Mouse (Mus musculus): ENCODE measurements around the gene 4930415O20Rik.

The 4930415O20Rik gene

GRCm38 (mm10) chr15:98606051-98606536 is 35.3 kb downstream of the 4930415O20Rik start:
- no peak for DNase-seq (ENCODE audit: low read depth, low spot score)

- no peak for DNase-seq (ENCODE audit: low read depth, low spot score)
These were observed 35.9 kb downstream of the 4930415O20Rik start for GRCm38 (mm10) chr15:98606739-98607138.

DNA sequence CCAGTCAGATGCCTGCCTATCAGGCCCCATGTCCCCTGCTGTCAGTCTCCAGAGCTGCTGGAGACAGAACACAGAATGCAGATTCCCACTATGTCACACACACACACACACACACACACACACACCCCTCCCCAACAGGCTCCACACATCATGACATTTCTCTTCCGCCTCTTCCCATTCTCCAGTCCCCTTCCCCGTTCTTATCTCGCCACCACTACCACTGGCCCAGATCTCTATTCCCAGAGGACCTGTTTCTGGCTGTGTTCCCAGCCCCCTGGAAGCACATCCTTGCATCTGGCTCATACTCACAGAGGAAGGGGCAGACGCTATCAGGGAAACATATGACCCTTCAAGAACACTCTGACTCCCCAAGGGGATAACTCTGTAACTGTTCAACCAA is 36.8 kb downstream of the 4930415O20Rik start:
- no peak for DNase-seq (ENCODE audit: low read depth, low spot score)

- DNase-seq (ENCODE audit: low read depth, low spot score), result no peak
These were observed 37.4 kb downstream of the 4930415O20Rik start for GRCm38 (mm10) chr15:98608058-98608783.

- DNase-seq (ENCODE audit: low read depth, low spot score), result no peak
These were observed 38.0 kb downstream of the 4930415O20Rik start for GRCm38 (mm10) chr15:98608784-98609250.

DNA sequence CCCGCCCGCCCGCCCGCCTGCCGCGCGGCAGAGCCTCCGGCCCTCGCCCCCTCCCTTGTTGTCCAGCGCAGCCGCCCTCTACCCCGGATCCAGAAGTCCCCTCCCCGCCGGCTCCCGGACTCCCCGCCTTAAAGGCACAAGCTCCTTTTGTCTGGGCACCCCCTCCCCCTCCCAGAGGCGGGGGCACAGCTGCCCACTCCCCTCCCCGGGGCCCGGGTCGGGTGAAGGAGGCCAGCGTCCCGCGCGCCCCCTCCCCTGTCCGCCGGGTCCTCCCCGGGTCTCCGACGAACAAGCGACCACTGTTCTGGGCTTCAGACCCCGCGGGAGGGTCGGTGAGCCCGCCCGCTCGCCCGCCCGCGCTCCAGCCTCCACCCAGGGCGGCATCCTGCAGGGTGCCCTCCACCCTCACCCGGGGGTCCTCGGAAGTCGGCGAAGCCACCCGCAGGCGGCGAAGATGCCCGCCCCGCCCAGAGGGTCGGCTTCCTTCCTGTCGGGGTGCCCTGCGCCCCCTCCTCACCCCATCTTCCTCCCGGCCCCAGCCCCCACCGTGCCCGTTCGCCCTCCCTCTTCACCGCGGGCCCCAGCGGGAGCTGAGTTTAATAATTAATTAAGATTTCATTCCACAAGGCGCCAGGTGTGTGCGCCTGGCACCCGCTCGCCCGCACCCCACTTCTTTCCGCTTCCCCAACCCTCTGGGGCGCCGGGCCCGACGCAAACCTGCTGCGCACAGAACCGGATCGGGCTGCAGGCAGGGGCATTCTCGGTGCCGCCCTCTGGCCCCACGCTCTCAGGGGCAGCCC is 38.7 kb downstream of the 4930415O20Rik start, which contains the start of gene Adcy6:
TSS of gene Adcy6 (minus strand) at position 746 of the 800 bp plus-strand sequence.
- no peak for DNase-seq (ENCODE audit: low read depth, low spot score)

- DNase-seq (ENCODE audit: low read depth, low spot score), result no peak
These were observed 39.4 kb downstream of the 4930415O20Rik start for GRCm38 (mm10) chr15:98610131-98610633.

DNA sequence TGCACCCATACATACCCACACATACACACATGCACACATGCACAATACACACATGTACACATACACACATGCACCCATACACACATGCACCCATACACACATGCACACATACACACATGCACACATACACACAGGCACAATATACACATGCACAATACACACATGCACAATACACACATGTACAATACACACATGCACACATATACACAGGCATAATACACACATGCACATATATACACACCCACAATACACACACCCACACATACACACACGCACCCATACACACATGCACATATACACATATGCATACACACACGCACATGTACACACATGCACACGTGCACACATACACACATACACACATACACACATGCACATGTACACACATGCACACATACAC is 41.4 kb downstream of the 4930415O20Rik start:
- DNase-seq (ENCODE audit: low read depth, low spot score), result no peak

- DNase-seq (ENCODE audit: low read depth, low spot score), result no peak
These were observed 43.7 kb downstream of the 4930415O20Rik start for GRCm38 (mm10) chr15:98614551-98614950.

GRCm38 (mm10) chr15:98614971-98615370 is 44.2 kb downstream of the 4930415O20Rik start:
- no peak for DNase-seq (ENCODE audit: low read depth, low spot score)

DNA sequence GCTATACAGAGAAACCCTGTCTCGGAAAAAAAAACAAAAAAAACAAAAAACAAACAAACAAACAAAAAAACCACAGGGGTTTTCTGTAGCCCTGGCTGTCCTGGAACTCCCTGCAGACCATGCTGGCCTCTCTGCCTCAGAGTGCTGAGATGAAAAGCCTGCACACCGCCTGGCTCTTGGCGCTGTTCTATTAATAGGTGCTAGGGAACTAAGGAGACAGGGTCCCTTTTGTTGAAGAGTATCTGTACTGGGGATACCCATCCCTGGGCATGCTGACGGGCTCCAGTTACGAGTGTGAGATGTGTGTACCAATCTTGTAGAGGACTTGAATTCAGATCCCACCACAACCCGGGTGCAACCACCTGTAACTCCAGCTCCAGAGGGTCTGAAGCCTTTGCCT is 44.9 kb downstream of the 4930415O20Rik start:
- no peak for DNase-seq (ENCODE audit: low read depth, low spot score)

DNA sequence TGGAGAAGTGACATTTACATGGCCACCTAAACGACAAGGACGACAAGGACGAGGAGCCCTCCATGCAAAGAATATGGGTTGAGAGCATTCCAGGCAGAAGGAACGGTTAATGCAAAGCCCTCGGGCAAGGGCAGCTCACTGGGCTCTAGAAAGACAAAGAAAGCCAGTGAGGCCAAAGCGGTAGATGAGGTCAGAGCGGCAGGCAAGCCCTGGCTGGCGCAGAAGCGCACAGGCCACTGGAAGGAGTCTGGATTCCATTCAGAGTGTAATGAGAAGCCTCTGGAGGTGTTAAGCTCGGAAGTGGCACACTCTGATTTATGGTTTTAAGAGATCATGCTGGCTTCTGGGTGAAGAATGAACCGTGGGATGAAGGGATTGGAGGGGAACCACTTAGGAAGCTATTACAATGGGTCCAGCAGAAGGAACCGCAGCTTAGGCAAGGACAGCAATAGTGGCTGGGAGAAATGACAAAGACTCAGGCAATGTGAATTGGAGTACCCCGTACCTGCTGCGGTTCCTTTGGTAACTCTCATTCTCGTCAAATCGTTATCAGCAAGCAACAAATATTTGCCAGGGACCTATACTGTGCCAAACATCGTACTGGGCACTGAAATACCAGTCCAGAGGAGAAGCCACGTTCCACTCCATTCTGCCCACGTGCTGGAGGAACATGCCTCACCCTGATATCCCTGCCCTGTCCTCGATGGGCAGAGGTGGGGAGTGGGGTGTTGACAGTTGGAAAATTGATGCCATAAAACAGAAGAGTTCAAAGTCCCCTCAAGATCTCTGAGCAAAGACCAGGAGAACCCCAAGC is 45.8 kb downstream of the 4930415O20Rik start:
- DNase-seq (ENCODE audit: low read depth, low spot score), result no peak

DNA sequence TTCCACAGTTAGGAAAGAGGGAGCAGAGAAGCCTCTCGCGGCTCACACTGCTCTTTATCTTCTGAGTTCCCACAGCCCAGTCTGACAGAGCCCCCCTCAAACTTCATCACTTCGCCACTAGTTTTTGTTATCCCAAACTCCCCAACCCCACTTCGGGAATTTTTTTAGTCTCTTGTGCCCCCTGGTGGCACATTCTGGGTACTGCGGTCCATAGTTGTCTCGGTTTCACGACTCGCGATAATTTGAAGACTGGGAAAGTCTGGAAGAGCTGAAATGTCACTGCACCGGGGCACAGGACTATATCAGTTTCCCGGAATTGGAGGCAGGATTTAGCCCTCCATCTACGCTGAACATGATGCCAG is 46.4 kb downstream of the 4930415O20Rik start:
- peak; percentile 48 for DNase-seq (ENCODE audit: low read depth, low spot score)

DNA sequence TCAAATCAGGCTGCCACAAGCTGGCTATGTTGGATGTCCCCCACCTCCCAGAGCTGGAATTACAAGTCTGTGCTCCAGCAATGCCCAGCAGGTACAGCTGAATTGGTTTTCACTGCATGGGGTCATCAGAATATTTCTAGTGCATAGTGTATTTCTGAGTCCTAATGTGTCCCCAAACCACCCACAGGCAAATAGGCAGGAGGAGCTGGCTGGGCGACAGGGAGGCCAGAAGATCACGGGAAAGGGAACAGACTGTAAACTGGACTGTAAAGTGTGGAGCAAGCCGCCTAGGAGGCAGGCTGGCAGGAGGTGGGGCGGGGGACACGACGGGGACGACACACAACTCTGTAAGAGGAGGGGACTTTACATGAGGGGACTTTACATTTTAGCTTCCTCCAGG is 51.4 kb downstream of the 4930415O20Rik start:
- DNase-seq (ENCODE audit: low read depth, low spot score), result no peak

DNA sequence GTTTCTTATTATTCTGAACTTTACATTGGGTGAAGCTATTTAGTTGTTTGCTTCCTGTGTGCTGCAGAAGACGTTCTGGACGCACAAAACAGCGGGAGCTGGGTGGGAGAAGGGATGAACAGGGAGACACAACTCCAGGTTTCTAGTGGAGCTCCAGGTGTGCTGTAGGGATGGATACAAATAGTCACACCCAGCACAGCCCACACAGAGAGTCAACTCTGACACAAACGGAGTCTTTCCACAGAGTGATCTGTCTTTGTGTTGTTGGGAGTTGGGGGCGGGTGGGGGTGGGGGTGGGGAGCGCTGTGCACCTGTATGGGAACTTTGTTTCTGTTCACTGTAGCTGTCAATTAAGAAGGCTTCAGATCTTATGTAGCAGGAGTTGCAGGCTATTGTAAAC is 51.9 kb downstream of the 4930415O20Rik start:
- no peak for DNase-seq (ENCODE audit: low read depth, low spot score)

DNA sequence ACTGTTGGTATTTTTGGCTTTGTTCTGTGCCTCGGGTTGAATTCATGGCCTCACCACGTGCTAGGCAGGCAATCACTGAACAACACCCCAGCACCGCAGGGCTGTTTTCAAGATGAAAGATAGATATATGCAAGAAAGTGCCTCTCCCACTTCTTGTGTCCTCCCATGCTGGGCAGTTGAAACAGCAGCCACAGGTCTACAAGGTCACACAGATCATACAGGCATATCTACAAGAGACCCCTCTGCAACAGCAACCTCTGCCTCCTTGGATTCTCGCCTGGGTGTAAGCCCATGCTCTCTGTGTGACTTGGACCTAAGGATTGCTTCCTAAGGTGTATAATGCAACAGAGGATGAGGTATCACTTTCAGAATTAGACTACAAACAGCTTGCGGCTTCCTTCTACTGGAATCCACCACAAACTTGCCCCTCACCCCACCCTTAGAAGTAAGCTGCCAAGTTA is 52.6 kb downstream of the 4930415O20Rik start:
- DNase-seq (ENCODE audit: low read depth, low spot score), result no peak

DNA sequence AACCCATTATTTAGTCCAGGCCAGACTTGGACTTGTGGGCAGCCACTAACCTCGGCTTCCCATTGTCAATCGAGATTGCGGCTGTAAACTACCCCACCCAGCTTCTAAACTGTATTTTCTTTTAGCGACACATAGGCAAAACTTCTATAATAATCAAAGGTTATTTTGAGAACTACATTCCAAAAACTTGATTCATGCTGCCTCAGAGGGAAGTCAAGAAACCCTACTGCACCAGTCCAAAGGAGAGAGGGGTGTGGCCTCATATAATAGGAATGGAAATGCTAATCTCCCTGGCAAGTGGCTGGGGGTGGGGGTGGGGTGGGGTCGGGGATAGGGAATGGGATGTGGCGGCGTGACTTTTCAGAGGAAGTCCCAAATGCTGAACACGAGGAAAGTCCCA is 55.3 kb downstream of the 4930415O20Rik start:
- no peak for DNase-seq (ENCODE audit: low read depth, low spot score)

GRCm38 (mm10) chr15:98626487-98627212 is 55.8 kb downstream of the 4930415O20Rik start:
- DNase-seq (ENCODE audit: low read depth, low spot score), result no peak

DNA sequence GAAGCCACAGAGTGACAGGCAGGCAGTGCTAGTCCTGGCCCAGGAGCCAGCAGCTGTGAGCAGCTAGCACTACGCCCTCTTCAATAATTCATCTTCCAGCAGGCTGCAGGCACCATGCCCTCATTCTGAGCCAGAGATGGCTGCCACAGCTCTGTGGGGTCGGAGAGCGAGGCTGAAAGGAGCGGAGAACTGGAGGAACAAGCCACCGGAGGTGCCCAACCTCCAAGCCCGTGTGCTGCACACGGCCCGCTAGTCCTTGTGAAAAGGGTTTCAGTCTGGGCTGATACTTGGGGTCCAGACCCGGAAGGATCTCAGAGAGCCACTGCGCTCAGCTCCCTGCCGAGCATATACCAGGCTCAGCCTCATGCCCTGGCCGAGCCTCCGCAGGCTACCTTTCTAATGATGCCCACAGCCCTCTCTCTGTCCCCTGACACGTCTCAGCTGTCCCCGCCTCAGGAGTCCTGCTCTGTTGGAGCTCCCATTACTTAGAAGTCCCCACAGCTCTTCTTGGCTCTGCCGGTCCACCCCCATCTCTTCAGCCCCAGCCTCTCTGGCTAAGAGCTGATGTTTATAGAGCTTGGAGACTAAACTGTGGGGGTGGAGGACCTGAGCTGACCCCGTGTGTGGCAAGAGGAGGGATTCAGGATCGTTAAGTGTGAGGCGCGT is 57.9 kb downstream of the 4930415O20Rik start:
- no peak for DNase-seq (ENCODE audit: low read depth, low spot score)

- no peak for DNase-seq (ENCODE audit: low read depth, low spot score)
These were observed 58.7 kb downstream of the 4930415O20Rik start for GRCm38 (mm10) chr15:98629464-98629863.
